ENCODE assay signal across 9 mouse cellular contexts in the genomic region with DNA sequence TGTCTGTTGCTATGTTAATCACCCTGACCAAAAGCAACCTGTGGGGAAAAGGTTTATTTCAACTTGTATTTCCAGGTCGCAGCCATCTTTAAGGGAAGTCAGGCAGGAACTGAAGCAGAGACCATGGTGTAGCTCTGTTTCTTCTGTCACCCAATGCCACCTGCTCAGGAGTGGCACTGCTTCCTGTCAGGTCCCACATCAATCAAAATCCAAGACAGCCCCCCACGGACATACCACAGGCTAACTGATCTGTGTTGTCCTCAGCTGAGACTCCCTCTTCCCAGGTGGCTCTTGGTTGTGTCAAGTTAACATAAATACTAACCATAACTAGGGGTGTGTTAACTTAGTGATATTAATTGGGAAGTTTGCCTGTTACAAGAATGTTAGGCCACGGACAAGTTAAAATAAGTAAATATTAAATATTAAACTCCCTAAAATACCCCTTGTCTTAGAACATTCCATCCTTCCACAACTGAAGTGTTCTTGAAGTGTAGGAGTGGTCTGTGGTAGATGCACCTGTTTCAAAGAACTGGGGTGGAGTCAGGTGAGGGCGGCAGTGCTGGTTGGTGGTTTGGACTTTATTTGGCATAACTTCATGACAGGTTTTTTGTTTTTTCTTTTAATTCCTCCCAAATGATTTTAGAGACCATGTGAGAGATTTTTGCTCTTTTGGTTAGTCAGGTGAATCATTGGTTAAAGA. TPM values are rescaled to one million over a fixed set of nuclear protein-coding genes. Genes with fewer than 3 reads are reported as not detected.
DNase-seq lines count a peak whose midpoint lies in the region; ATAC-seq and TF ChIP-seq lines count a peak whose summit lies in the region.
"Had no signal": no experiment of that assay in that cellular context is flagged by ENCODE, and none has a peak within 500 bp of the region (broad histone marks: within the 10 kb centered on the region; RNA-seq: fewer than 3 reads in every experiment).

No protein-coding gene starts in this region.

- TF ChIP-seq EP300 in stomach, postnatal 0 days (optimal IDR thresholded peaks at IDR 0.05), result no peak

- TF ChIP-seq CTCF in stomach, postnatal 0 days (IDR thresholded peaks at IDR 0.05; ENCODE audit: low read depth), result no peak

- DNase-seq in kidney, postnatal 10 days, result no peak
- DNase-seq in embryonic facial prominence, embryonic 14.5 days (ENCODE audit: low spot score), result no peak
- DNase-seq in liver, embryonic 13.5 days, result no peak
- DNase-seq in stomach, postnatal 0 days (ENCODE audit: low spot score), result no peak
- no peak for DNase-seq in adrenal gland, adult 2 months
- DNase-seq: cerebellum, adult 11 months; gastrocnemius, postnatal 10 days had no signal

- no peaks in the 10 kb centered on the region for H3K9me3 ChIP-seq in kidney, embryonic 16.5 days (ENCODE audit: low read length)
- H3K9me3 ChIP-seq in embryonic facial prominence, embryonic 14.5 days (ENCODE audit: control insufficient read depth, low read length), result no peaks in the 10 kb centered on the region
- H3K9me3 ChIP-seq in liver, embryonic 13.5 days (replicated peaks), result no peaks in the 10 kb centered on the region
- no peaks in the 10 kb centered on the region for H3K9me3 ChIP-seq in stomach, postnatal 0 days (ENCODE audit: control insufficient read depth, low read length)

- no peak overlapping the region for H3K27ac ChIP-seq in kidney, embryonic 16.5 days (ENCODE audit: low read length)
- H3K27ac ChIP-seq in embryonic facial prominence, embryonic 14.5 days (replicated peaks; ENCODE audit: low read depth, low read length), result no peak overlapping the region
- no peak overlapping the region for H3K27ac ChIP-seq in liver, embryonic 13.5 days
- no peak overlapping the region for H3K27ac ChIP-seq in stomach, postnatal 0 days (replicated peaks)

- no peaks in the 10 kb centered on the region for H3K27me3 ChIP-seq in kidney, embryonic 16.5 days (ENCODE audit: insufficient read depth, low read length)
- H3K27me3 ChIP-seq in embryonic facial prominence, embryonic 14.5 days (replicated peaks; ENCODE audit: control insufficient read depth, insufficient read depth, low read length), result no peaks in the 10 kb centered on the region
- peaks cover 10% of the 10 kb centered on the region; the same call in 1 of the 2 replicates for H3K27me3 ChIP-seq in liver, embryonic 13.5 days
- no peaks in the 10 kb centered on the region for H3K27me3 ChIP-seq in stomach, postnatal 0 days (ENCODE audit: control insufficient read depth, insufficient read depth, low read length)

- H3K4me1 ChIP-seq in kidney, embryonic 16.5 days (ENCODE audit: insufficient read depth, low read length), result peaks cover 18% of the 10 kb centered on the region
- peaks cover 15% of the 10 kb centered on the region for H3K4me1 ChIP-seq in embryonic facial prominence, embryonic 14.5 days (ENCODE audit: control insufficient read depth, insufficient read depth, low read length)
- peaks cover 29% of the 10 kb centered on the region for H3K4me1 ChIP-seq in liver, embryonic 13.5 days (replicated peaks)
- no peaks in the 10 kb centered on the region for H3K4me1 ChIP-seq in stomach, postnatal 0 days (replicated peaks; ENCODE audit: control insufficient read depth, insufficient read depth)

- H3K4me3 ChIP-seq in kidney, embryonic 16.5 days (ENCODE audit: low read length), result peak overlapping the region; percentile 95; the same call in 1 of the 2 replicates
- H3K4me3 ChIP-seq in embryonic facial prominence, embryonic 14.5 days (ENCODE audit: low read depth, low read length), result peak overlapping the region; percentile 89
- peak overlapping the region; percentile 96 for H3K4me3 ChIP-seq in liver, embryonic 13.5 days (replicated peaks)
- no peak overlapping the region for H3K4me3 ChIP-seq in stomach, postnatal 0 days (ENCODE audit: low read depth, low read length)

- H3K9ac ChIP-seq in kidney, embryonic 16.5 days (replicated peaks; ENCODE audit: low read length), result peak overlapping the region; percentile 92; the same call in 1 of the 2 replicates
- no peak overlapping the region for H3K9ac ChIP-seq in embryonic facial prominence, embryonic 14.5 days (ENCODE audit: low read depth, low read length)
- H3K9ac ChIP-seq in liver, embryonic 13.5 days, result peak overlapping the region; percentile 89
- no peak overlapping the region for H3K9ac ChIP-seq in stomach, postnatal 0 days (ENCODE audit: low read length)

- no peak overlapping the region for H3K4me2 ChIP-seq in kidney, embryonic 16.5 days (replicated peaks; ENCODE audit: low read depth, low read length)
- H3K4me2 ChIP-seq in embryonic facial prominence, embryonic 14.5 days (ENCODE audit: low read depth, low read length), result no peak overlapping the region
- H3K4me2 ChIP-seq in liver, embryonic 13.5 days, result peak overlapping the region; percentile 85
- H3K4me2 ChIP-seq in stomach, postnatal 0 days (replicated peaks; ENCODE audit: low read depth), result peak overlapping the region; percentile 73; the same call in 1 of the 2 replicates

- H3K36me3 ChIP-seq in kidney, embryonic 16.5 days (ENCODE audit: insufficient read depth, low read length), result peaks cover 10% of the 10 kb centered on the region
- H3K36me3 ChIP-seq in embryonic facial prominence, embryonic 14.5 days (ENCODE audit: control insufficient read depth, insufficient read depth, low read length), result peaks cover 18% of the 10 kb centered on the region
- H3K36me3 ChIP-seq in liver, embryonic 13.5 days, result peaks cover 25% of the 10 kb centered on the region
- peaks cover 7% of the 10 kb centered on the region; the same call in 1 of the 2 replicates for H3K36me3 ChIP-seq in stomach, postnatal 0 days (ENCODE audit: control insufficient read depth, insufficient read depth, low read length)

- 85% methylated on average over 4 of the region's 4 CpGs for WGBS in kidney, embryonic 16.5 days
- 87% methylated on average over 4 of the region's 4 CpGs for WGBS in embryonic facial prominence, embryonic 14.5 days
- WGBS in liver, embryonic 13.5 days (ENCODE audit: insufficient replicate concordance), result 66% methylated on average over 4 of the region's 4 CpGs
- 74% methylated on average over 4 of the region's 4 CpGs for WGBS in stomach, postnatal 0 days

- ATAC-seq in kidney, embryonic 16.5 days (ENCODE audit: low FRiP score, low TSS enrichment), result no peak
- no peak for ATAC-seq in embryonic facial prominence, embryonic 14.5 days (ENCODE audit: low read depth)
- ATAC-seq in liver, embryonic 13.5 days (ENCODE audit: low read depth), result no peak
- ATAC-seq in stomach, postnatal 0 days (ENCODE audit: low FRiP score, low TSS enrichment), result no peak
- no peak for ATAC-seq in frontal cortex, adult (ENCODE audit: low TSS enrichment)

RNA-seq across cellular contexts. Expression of a gene that starts 1.6 kb away (rescaled TPM):
- 125 and 132 TPM in 2 replicates for polyA plus RNA-seq in kidney, embryonic 16.5 days (2015; fragmentation: Nextera tagmentation; extraction: Ambion mirVana)
- 95.1 and 103 TPM in 2 replicates for polyA plus RNA-seq in embryonic facial prominence, embryonic 14.5 days (2014; fragmentation: Nextera tagmentation; extraction: Ambion mirVana)
- polyA plus RNA-seq in liver, embryonic 13.5 days (2015; fragmentation: Nextera tagmentation; extraction: Ambion mirVana), result 39.6 and 40.4 TPM in 2 replicates
- polyA plus RNA-seq in stomach, postnatal 0 days (2015; fragmentation: Nextera tagmentation; extraction: Ambion mirVana), result 79.1 and 84.8 TPM in 2 replicates
- total RNA-seq in adrenal gland, adult 2 months (2021), result 10 to 100 TPM; 67.2 to 75.3 TPM
- 103 and 114 TPM in 2 replicates for polyA plus RNA-seq in adrenal gland, adult 2 months (2012; rRNA removed)

RNA-seq across cellular contexts. Expression of a gene that starts 20.4 kb away (rescaled TPM):
- 30.6 and 37.3 TPM in 2 replicates for polyA plus RNA-seq in kidney, embryonic 16.5 days (2015; fragmentation: Nextera tagmentation; extraction: Ambion mirVana)
- 2.0 and 2.1 TPM in 2 replicates for polyA plus RNA-seq in embryonic facial prominence, embryonic 14.5 days (2014; fragmentation: Nextera tagmentation; extraction: Ambion mirVana)
- polyA plus RNA-seq in liver, embryonic 13.5 days (2015; fragmentation: Nextera tagmentation; extraction: Ambion mirVana), result 3.1 and 3.5 TPM in 2 replicates
- 9.6 and 9.9 TPM in 2 replicates for polyA plus RNA-seq in stomach, postnatal 0 days (2015; fragmentation: Nextera tagmentation; extraction: Ambion mirVana)
- total RNA-seq in adrenal gland, adult 2 months (2021), result 1 to 10 TPM; 7.9 to 9.6 TPM
- 16.6 and 19.6 TPM in 2 replicates for polyA plus RNA-seq in adrenal gland, adult 2 months (2012; rRNA removed)

RNA-seq across cellular contexts. Expression of a gene that starts 51.6 kb away (rescaled TPM):
- polyA plus RNA-seq in kidney, embryonic 16.5 days (2015; fragmentation: Nextera tagmentation; extraction: Ambion mirVana), result 27.0 and 27.3 TPM in 2 replicates
- polyA plus RNA-seq in embryonic facial prominence, embryonic 14.5 days (2014; fragmentation: Nextera tagmentation; extraction: Ambion mirVana), result 22.5 and 23.6 TPM in 2 replicates
- polyA plus RNA-seq in liver, embryonic 13.5 days (2015; fragmentation: Nextera tagmentation; extraction: Ambion mirVana), result 17.9 and 19.4 TPM in 2 replicates
- 11.7 and 13.1 TPM in 2 replicates for polyA plus RNA-seq in stomach, postnatal 0 days (2015; fragmentation: Nextera tagmentation; extraction: Ambion mirVana)
- total RNA-seq in adrenal gland, adult 2 months (2021), result 10 to 100 TPM; 48.0 to 58.2 TPM
- 82.1 and 91.7 TPM in 2 replicates for polyA plus RNA-seq in adrenal gland, adult 2 months (2012; rRNA removed)

RNA-seq across cellular contexts. Expression of a gene that starts 56.4 kb away (rescaled TPM):
- 34.0 and 37.9 TPM in 2 replicates for polyA plus RNA-seq in kidney, embryonic 16.5 days (2015; fragmentation: Nextera tagmentation; extraction: Ambion mirVana)
- 35.9 and 36.9 TPM in 2 replicates for polyA plus RNA-seq in embryonic facial prominence, embryonic 14.5 days (2014; fragmentation: Nextera tagmentation; extraction: Ambion mirVana)
- polyA plus RNA-seq in liver, embryonic 13.5 days (2015; fragmentation: Nextera tagmentation; extraction: Ambion mirVana), result 16.3 and 16.5 TPM in 2 replicates
- 23.1 and 23.2 TPM in 2 replicates for polyA plus RNA-seq in stomach, postnatal 0 days (2015; fragmentation: Nextera tagmentation; extraction: Ambion mirVana)
- total RNA-seq in adrenal gland, adult 2 months (2021), result 10 to 100 TPM; 36.2 to 40.3 TPM
- polyA plus RNA-seq in adrenal gland, adult 2 months (2012; rRNA removed), result 8.8 and 9.8 TPM in 2 replicates

Comparison
In these comparisons a context has a peak if more than half of its experiments do, and no peak if none do; other contexts are left out.
1. H3K4me2 ChIP-seq: peak in liver, embryonic 13.5 days (single experiment) and stomach, postnatal 0 days (single experiment); none in kidney, embryonic 16.5 days (single experiment) and embryonic facial prominence, embryonic 14.5 days (single experiment).
2. H3K9ac ChIP-seq: peak in kidney, embryonic 16.5 days (single experiment) and liver, embryonic 13.5 days (single experiment); none in embryonic facial prominence, embryonic 14.5 days (single experiment) and stomach, postnatal 0 days (single experiment).